Comparison of ENCODE assay signal across 8 mouse cellular contexts in the genomic region with DNA sequence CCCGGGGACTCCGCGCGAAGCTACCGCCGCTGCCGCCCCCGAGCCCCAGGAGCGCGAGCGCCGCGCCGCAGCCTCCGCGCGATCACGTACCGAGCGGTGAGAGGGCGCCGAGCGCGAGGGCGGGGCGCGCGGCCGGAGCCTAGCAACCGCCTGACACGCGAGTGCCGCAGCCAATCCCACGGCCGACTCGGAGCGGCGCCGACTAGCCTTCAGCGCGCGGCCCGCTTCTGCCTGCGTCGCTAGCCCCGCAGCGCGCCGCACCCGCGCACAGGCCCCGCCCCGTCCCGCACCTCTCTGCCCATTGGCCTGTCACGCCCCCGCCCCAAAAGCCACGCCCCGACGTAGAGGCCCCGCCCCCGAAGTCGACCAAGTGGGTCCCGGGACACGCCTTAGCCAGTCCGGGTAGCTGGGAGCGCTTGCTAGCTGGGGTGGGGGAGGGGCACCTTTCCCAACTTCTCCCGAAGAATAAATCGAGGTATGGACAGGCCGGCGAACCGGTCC. TPM values are rescaled to one million over a fixed set of nuclear protein-coding genes. Genes with fewer than 3 reads are reported as not detected.
DNase-seq lines count a peak whose midpoint lies in the region; ATAC-seq and TF ChIP-seq lines count a peak whose summit lies in the region.

Gene Dag1 (minus strand): TSS at position 269 of the 501 bp plus-strand sequence.

- intact Hi-C loops in gastrocnemius, adult 2 months (cut with DNase I) = loop anchor here (2.0 to 5.0 kb wide), 2 partner anchors 15 to 41 kb away; no protein-coding TSS in a partner anchor
- intact Hi-C loops in left cerebral cortex, adult 2 months (cut with DNase I) = no loop called here

- no peaks in the 10 kb centered on the region for H3K36me3 ChIP-seq in hindbrain, postnatal 0 days (ENCODE audit: insufficient read depth, low read length)

- peak; percentile 99 for ATAC-seq in hindbrain, postnatal 0 days
- ATAC-seq in megakaryocyte, adult 5-6 weeks (ENCODE audit: poor library complexity, severe bottlenecking) = peak; percentile 97

- TF ChIP-seq CTCF in gastrocnemius, adult 2 months (IDR thresholded peaks at IDR 0.05) = no peak
- TF ChIP-seq CTCF in hindbrain, postnatal 0 days (IDR thresholded peaks at IDR 0.05; ENCODE audit: low read depth) = 0 out of 2 replicates have a peak, but pooled peaks have one; percentile 20
- TF ChIP-seq CTCF in left cerebral cortex, adult 2 months (IDR thresholded peaks at IDR 0.05) = no peak

- H3K4me1 ChIP-seq in hindbrain, postnatal 0 days (ENCODE audit: insufficient read depth, low read length) = peaks cover 19% of the 10 kb centered on the region

- peak; percentile 92 for DNase-seq in WW6 (ENCODE audit: low read depth, low spot score)
- peak; percentile 98 to 99 for DNase-seq in cerebellum, postnatal 4 days (ENCODE audit: low spot score in 2 of 2)
- peak; percentile 100 for DNase-seq in gastrocnemius, adult 2 months
- DNase-seq in hindbrain, postnatal 0 days (ENCODE audit: low spot score) = peak; percentile 98
- peak; percentile 98 to 99 for DNase-seq in left cerebral cortex, adult 2 months (ENCODE audit: extremely low spot score in 1 of 2, low spot score in 2 of 2)
- peak; percentile 96 to 97 for DNase-seq in right cerebral cortex, adult 2 months (ENCODE audit: low spot score in 2 of 2)
- peak; percentile 100 for DNase-seq in urinary bladder, postnatal 14 days (ENCODE audit: low spot score)

- peak within 1 kb of the TSS; percentile 99 for H3K27ac ChIP-seq in gastrocnemius, adult 2 months
- H3K27ac ChIP-seq in hindbrain, postnatal 0 days = peak within 1 kb of the TSS; percentile 96
- peak within 1 kb of the TSS; percentile 94 for H3K27ac ChIP-seq in left cerebral cortex, adult 2 months

- WGBS in hindbrain, postnatal 0 days = under 1% methylated on average over 60 of the region's 71 CpGs

- peak within 1 kb of the TSS; percentile 98 for H3K9ac ChIP-seq in hindbrain, postnatal 0 days (replicated peaks; ENCODE audit: low read length)

- H3K4me2 ChIP-seq in hindbrain, postnatal 0 days (ENCODE audit: low read depth, low read length) = peak within 1 kb of the TSS; percentile 73

- H3K4me3 ChIP-seq in gastrocnemius, adult 2 months = peak within 1 kb of the TSS; percentile 96
- peak within 1 kb of the TSS; percentile 95 for H3K4me3 ChIP-seq in hindbrain, postnatal 0 days (ENCODE audit: low read length)
- peak within 1 kb of the TSS; percentile 98 for H3K4me3 ChIP-seq in left cerebral cortex, adult 2 months

- no peaks in the 10 kb centered on the region for H3K9me3 ChIP-seq in hindbrain, postnatal 0 days (ENCODE audit: low read length)

- no peaks in the 10 kb centered on the region for H3K27me3 ChIP-seq in hindbrain, postnatal 0 days (ENCODE audit: insufficient read depth, low read length)

RNA-seq across cellular contexts. Expression of gene Dag1, which starts in this region (rescaled TPM):
- total RNA-seq in gastrocnemius, adult 2 months (2021) = 100 to 1,000 TPM; 170 to 229 TPM
- 127 and 129 TPM in 2 replicates for total RNA-seq in hindbrain, postnatal 0 days (2014; rRNA removed)
- polyA plus RNA-seq in hindbrain, postnatal 0 days (2015; fragmentation: Nextera tagmentation; extraction: Ambion mirVana) = 70.2 and 76.3 TPM in 2 replicates
- total RNA-seq in left cerebral cortex, adult 2 months (2021) = 10 to 100 TPM; 77.4 to 77.5 TPM
- 11.6 and 12.3 TPM in 2 replicates for total RNA-seq in megakaryocyte, adult 5-6 weeks (2015)
- total RNA-seq in megakaryocyte, adult 5-6 weeks (2017) = 4.6 and 5.4 TPM in 2 replicates

Comparison
In these comparisons a context has a peak if more than half of its experiments do, and no peak if none do; other contexts are left out.
1. Peak in every context shown above with its lines: DNase-seq, ATAC-seq, H3K4me3 ChIP-seq and H3K27ac ChIP-seq.